Mouse (Mus musculus) left cerebral cortex, adult 2 months (tissue): Measurements from ENCODE around the gene Man1b1. TPM values are rescaled to one million over a fixed set of nuclear protein-coding genes. Genes with fewer than 3 reads are reported as not detected.

Source experiments
- DNase-seq, 2 experiments: peaks; one replicate each; pipeline ENCODE4 v3.0.0; 2021 to 2022; ENCODE audit warnings: low spot score in 2 of 2, mixed read lengths in 1 of 2; ENCODE audit errors: extremely low spot score in 1 of 2
- H3K27ac ChIP-seq: fragments of 200-600 bp; 2 replicates; pipeline ENCODE4 v1.8.1; 2022
- H3K4me3 ChIP-seq: fragments of 200-600 bp; 2 replicates; pipeline ENCODE4 v1.8.1; 2022
- CTCF ChIP-seq: fragments of 200-600 bp; IDR thresholded peaks from 2 replicates; pipeline ENCODE4 v1.8.1; 2022; ENCODE audit warnings: antibody characterized with exemption, mild to moderate bottlenecking, moderate library complexity
- intact Hi-C: fragments of 180-260 bp; cut with DNase I; formaldehyde crosslinking; loops from one replicate; pipeline ENCODE4 v1.15.1; 2025
- total RNA-seq, 2 experiments: library from RNA; stranded (reverse); gene quantifications; 2 replicates each; pipeline ENCODE4 v1.2.3; 2021

Gene Man1b1
- total RNA-seq, 2 experiments from 2014 or later, result 56.0 to 62.4 TPM

DNA sequence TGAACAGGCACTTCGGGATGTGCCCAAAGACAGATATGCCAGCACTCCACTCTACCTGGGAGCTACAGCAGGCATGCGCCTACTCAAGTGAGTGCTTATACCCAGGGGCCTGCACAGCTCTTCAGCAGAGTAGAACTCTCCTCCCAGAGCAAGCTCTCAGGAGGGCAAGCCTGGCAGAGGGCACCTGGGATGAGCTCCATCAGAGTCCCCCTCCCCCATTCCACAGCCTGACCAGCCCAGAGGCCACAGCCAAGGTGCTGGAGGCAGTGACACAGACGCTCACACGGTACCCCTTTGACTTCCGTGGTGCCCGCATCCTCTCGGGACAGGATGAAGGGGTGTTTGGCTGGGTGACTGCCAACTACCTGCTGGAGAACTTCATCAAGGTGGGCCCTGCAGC, 65.9 kb downstream of the Man1b1 start:
- H3K4me3 ChIP-seq, result no peak overlapping the region
- no peak for DNase-seq
- no peak for TF ChIP-seq CTCF
- no peak overlapping the region for H3K27ac ChIP-seq
- intact Hi-C loops, result no loop called here

DNA sequence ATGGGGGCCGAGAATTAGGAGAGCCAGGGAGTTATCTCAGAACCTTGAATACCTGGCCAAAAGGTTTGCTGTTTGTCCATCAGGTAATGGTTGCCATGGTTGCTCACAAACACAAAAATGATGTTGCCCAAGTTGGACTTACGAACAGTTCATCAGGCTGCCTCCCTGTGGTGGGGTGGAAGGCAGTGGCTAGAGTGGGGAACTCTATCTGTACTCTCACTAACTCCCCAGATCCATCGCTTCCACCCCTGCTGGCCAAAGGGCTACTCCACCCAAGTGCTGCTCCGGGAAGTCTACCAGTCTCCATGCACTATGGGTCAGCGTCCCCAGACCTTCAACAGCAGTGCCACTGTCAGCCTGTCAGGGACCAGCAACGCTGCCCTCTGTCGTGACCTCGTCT, 66.9 kb downstream of the Man1b1 start, which contains the start of gene Npdc1:
Npdc1 (plus strand) TSS at position 301 of the 400 bp plus-strand sequence.
- TF ChIP-seq CTCF, result no peak
- Histone ChIP-seq H3K4me3 (no peak within 1 kb of the TSS), H3K27ac (no peak within 1 kb of the TSS)
- DNase-seq, result no peak
- intact Hi-C loops, result no loop called here

DNA sequence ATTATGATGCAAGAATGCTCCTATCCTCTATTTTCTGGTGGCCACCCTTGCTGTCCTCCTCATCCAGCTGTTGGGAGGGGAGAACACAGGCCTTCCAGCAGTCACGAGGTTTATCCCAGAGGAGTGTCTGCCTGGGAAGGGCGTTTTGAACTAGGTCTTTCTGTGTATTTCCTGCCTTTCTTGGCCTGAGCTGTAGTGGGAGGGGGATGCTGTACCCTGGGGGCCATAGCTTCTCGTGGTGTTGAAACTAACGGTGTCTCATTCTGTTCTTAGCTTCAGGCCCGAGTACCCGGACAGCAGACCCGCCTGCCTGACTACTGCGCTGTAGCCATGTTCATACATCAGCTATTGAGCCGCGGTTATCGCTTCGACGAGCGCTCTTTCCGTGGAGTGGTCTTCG, 68.2 kb downstream of the Man1b1 start:
- no peak overlapping the region for H3K27ac ChIP-seq
- intact Hi-C loops, result no loop called here
- TF ChIP-seq CTCF, result no peak

DNA sequence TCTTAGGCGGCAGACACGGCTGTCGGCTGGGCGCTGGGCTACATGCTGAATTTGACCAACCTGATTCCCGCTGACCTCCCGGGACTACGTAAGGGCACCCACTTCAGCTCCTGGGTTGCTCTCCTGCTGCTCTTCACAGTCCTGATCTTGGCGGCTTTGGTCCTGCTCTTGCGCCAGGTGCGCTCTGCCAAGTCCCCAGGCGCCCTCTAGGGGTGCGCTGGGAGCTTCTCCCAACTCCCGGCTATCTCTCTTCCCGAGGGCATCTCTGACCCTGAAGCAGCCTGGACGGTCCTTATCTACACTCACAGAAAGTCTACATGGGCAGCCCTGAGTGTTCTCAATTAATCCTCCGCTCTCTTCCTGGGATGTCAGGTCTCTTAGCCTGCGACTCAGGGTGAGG, 68.6 kb downstream of the Man1b1 start:
- H3K4me3 ChIP-seq, result peak overlapping the region; percentile 39
- peak; percentile 59 to 65 for DNase-seq
- intact Hi-C loops, result no loop called here
- H3K27ac ChIP-seq, result no peak overlapping the region
- TF ChIP-seq CTCF, result peak; percentile 83

More for the DNA sequence above, 68.2 kb downstream of the Man1b1 start:
- no peak for DNase-seq
- H3K4me3 ChIP-seq, result peak overlapping the region; percentile 39

Other genes with a start within 250 kb of the Man1b1 start
- not detected for gene Noxa1, start 237.2 kb upstream of the Man1b1 start, total RNA-seq
- 10 to 100 TPM; 20.2 to 21.7 TPM for gene Nrarp, start 151.6 kb upstream of the Man1b1 start, total RNA-seq
- 1 to 10 TPM; 2.0 to 2.2 TPM for gene Tor4a, start 135.5 kb upstream of the Man1b1 start, total RNA-seq
- 10 to 100 TPM; 53.4 to 64.3 TPM for gene Nelfb, start 120.8 kb upstream of the Man1b1 start, total RNA-seq
- gene Stpg3, start 117.7 kb upstream of the Man1b1 start, total RNA-seq, result not detected
- not detected for gene Fam166a, start 113.6 kb upstream of the Man1b1 start, total RNA-seq
- gene Tubb4b, start 107.6 kb upstream of the Man1b1 start, total RNA-seq, result 100 to 1,000 TPM; 317 to 329 TPM
- gene Slc34a3, start 98.0 kb upstream of the Man1b1 start, total RNA-seq, result not detected
- not detected for gene Rnf224, start 95.6 kb upstream of the Man1b1 start, total RNA-seq
- gene Rnf208, start 90.1 kb upstream of the Man1b1 start, total RNA-seq, result 100 to 1,000 TPM; 249 to 270 TPM
- not detected for gene Cysrt1, start 89.9 kb upstream of the Man1b1 start, total RNA-seq
- gene AL732309.1, start 85.5 kb upstream of the Man1b1 start, total RNA-seq, result 1 to 10 TPM; 1.4 to 2.7 TPM
- 10 to 100 TPM; 35.6 to 41.6 TPM for gene Tmem203, start 76.9 kb upstream of the Man1b1 start, total RNA-seq
- gene Tprn, start 69.7 kb upstream of the Man1b1 start, total RNA-seq, result 10 to 100 TPM; 20.9 to 21.8 TPM
- 10 to 100 TPM; 65.6 to 65.9 TPM for gene Ssna1, start 59.9 kb upstream of the Man1b1 start, total RNA-seq
- 10 to 100 TPM; 87.1 to 90.3 TPM for gene Anapc2, start 59.9 kb upstream of the Man1b1 start, total RNA-seq
- gene Tmem210, start 44.2 kb upstream of the Man1b1 start, total RNA-seq, result not detected
- not detected for gene Lrrc26, start 42.4 kb upstream of the Man1b1 start, total RNA-seq
- 100 to 1,000 TPM; 452 to 457 TPM for gene Grin1, start 13.2 kb upstream of the Man1b1 start, total RNA-seq
- gene Dpp7, start 24.0 kb downstream of the Man1b1 start, total RNA-seq, result 10 to 100 TPM; 32.2 to 33.9 TPM
- gene Uap1l1, start 33.3 kb downstream of the Man1b1 start, total RNA-seq, result 10 to 100 TPM; 15.8 to 24.9 TPM
- gene Sapcd2, start 40.0 kb downstream of the Man1b1 start, total RNA-seq, result 1 to 10 TPM; 2.1 to 2.7 TPM
- 10 to 100 TPM; 11.5 to 13.1 TPM for gene Entpd2, start 63.5 kb downstream of the Man1b1 start, total RNA-seq
- 100 to 1,000 TPM; 337 to 366 TPM for gene Npdc1, start 67.0 kb downstream of the Man1b1 start, total RNA-seq
- under 1 TPM in 1 of 2 experiments, not detected in 1; 0.43 TPM for gene Fut7, start 90.9 kb downstream of the Man1b1 start, total RNA-seq
- 100 to 1,000 TPM; 160 to 168 TPM for gene Abca2, start 96.4 kb downstream of the Man1b1 start, total RNA-seq
- not detected for gene Clic3, start 124.5 kb downstream of the Man1b1 start, total RNA-seq
- 10 to 100 TPM; 65.9 to 75.3 TPM for gene Paxx, start 128.8 kb downstream of the Man1b1 start, total RNA-seq
- 1,000 to 10,000 TPM; 1,632 to 2,529 TPM for gene Ptgds, start 137.7 kb downstream of the Man1b1 start, total RNA-seq
- not detected for gene Lcn12, start 161.6 kb downstream of the Man1b1 start, total RNA-seq
- 100 to 1,000 TPM; 120 to 122 TPM for gene Fbxw5, start 168.4 kb downstream of the Man1b1 start, total RNA-seq
- gene C8g, start 169.4 kb downstream of the Man1b1 start, total RNA-seq, result 1 to 10 TPM; 1.4 to 1.5 TPM
- gene Traf2, start 214.6 kb downstream of the Man1b1 start, total RNA-seq, result 10 to 100 TPM; 10.4 to 11.0 TPM
- 100 to 1,000 TPM; 190 to 202 TPM for gene Edf1, start 225.5 kb downstream of the Man1b1 start, total RNA-seq
- gene Mamdc4, start 242.5 kb downstream of the Man1b1 start, total RNA-seq, result 1 to 10 TPM; 1.8 to 2.6 TPM
- 10 to 100 TPM; 64.0 to 70.5 TPM for gene Phpt1, start 242.9 kb downstream of the Man1b1 start, total RNA-seq
- gene Ajm1, start 249.4 kb downstream of the Man1b1 start, total RNA-seq, result 100 to 1,000 TPM; 102 to 104 TPM